Mouse (Mus musculus): ENCODE measurements at regions not wholly inside any gene's neighbourhood (a gene's known extent, or its start where the extent isn't known, plus 50 kb on each side); places are given as distances from the start of the nearest gene placed in this dataset.

GRCm38 (mm10) chr13:46364202-46364912 lies 53.9 kb upstream of the Rbm24 start:
- H3K27me3 ChIP-seq (replicated peaks; ENCODE audit: insufficient read depth, low read length) = no peaks in the 10 kb centered on the region
- no peak for DNase-seq (ENCODE audit: low spot score)
- TF ChIP-seq CTCF (IDR thresholded peaks at IDR 0.05) (no peak), EP300 (IDR thresholded peaks at IDR 0.05) (no peak)
- H3K9ac ChIP-seq (replicated peaks; ENCODE audit: low read depth) = no peak overlapping the region
- ATAC-seq = no peak
- no peak overlapping the region for H3K4me2 ChIP-seq (replicated peaks; ENCODE audit: low read depth, low read length)
- no peaks in the 10 kb centered on the region for H3K4me1 ChIP-seq (ENCODE audit: insufficient read depth, low read depth, low read length)
- no peaks in the 10 kb centered on the region for H3K36me3 ChIP-seq (ENCODE audit: insufficient read depth, low read length)
- no peak overlapping the region for H3K4me3 ChIP-seq (ENCODE audit: low read depth, low read length)
- no peaks in the 10 kb centered on the region for H3K9me3 ChIP-seq (ENCODE audit: low read length)
- no peak overlapping the region for H3K27ac ChIP-seq (ENCODE audit: low read length)
- 75% methylated on average over 7 of the region's 7 CpGs for WGBS

- 87% methylated on average over 2 of the region's 2 CpGs for WGBS
- Histone ChIP-seq H3K27me3 (replicated peaks; ENCODE audit: insufficient read depth, low read length) (no peaks in the 10 kb centered on the region), H3K4me3 (ENCODE audit: low read depth, low read length) (no peak overlapping the region), H3K4me2 (replicated peaks; ENCODE audit: low read depth, low read length) (no peak overlapping the region), H3K9me3 (ENCODE audit: low read length) (no peaks in the 10 kb centered on the region), H3K9ac (replicated peaks; ENCODE audit: low read depth) (no peak overlapping the region), H3K27ac (ENCODE audit: low read length) (no peak overlapping the region), H3K4me1 (ENCODE audit: insufficient read depth, low read depth, low read length) (no peaks in the 10 kb centered on the region), H3K36me3 (ENCODE audit: insufficient read depth, low read length) (no peaks in the 10 kb centered on the region)
- DNase-seq (ENCODE audit: low spot score) = no peak
- no peak for TF ChIP-seq EP300 (IDR thresholded peaks at IDR 0.05)
- no peak for TF ChIP-seq CTCF (IDR thresholded peaks at IDR 0.05)
- no peak for ATAC-seq
Measured at GRCm38 (mm10) chr13:46365292-46365691, 52.9 kb upstream of the Rbm24 start.

All from lung, postnatal 0 days (tissue).